Mouse (Mus musculus): ENCODE data around the gene Cenps.

DNA sequence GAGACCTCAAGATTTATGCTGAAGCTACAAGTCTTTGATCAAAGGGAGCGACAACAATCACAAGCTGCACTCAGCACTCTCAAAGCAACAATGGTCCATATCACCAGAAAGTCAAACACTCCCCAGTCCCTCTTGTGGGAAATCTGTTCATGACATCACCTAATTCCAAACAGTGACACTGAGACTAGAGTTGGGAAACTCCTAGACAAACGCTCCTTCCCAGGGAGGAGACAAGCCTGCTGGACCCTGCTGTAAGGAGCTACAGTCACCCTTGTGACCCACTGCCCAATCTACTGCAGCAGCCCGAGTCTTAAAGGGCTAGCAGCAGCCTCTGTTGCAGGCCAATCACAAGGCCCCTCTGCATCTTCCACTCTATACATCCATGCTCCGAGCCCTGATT is 42.1 kb upstream of the Cenps start:
- TF ChIP-seq EP300 (optimal IDR thresholded peaks at IDR 0.05) (no peak), CTCF (IDR thresholded peaks at IDR 0.05; ENCODE audit: low read depth) (peak; percentile 30)
